Mouse (Mus musculus) bone marrow macrophage, adult 2 months (primary cell): ENCODE data around the gene Smim13. TPM values are rescaled to one million over a fixed set of nuclear protein-coding genes. Genes with fewer than 3 reads are reported as not detected.
"Not testable (repeated sequence)": the region's sequence is repeated elsewhere in the genome, so short reads cannot be mapped to it uniquely, and the experiment has no call there.

Experiments
- H3K27ac ChIP-seq: 2 replicates; pipeline ENCODE4 v1.5.1; 2012; ENCODE audit warnings: low read depth, low read length; ENCODE audit not compliant: insufficient read depth
- H3K4me1 ChIP-seq: 2 replicates; pipeline ENCODE4 v1.6.1; 2012; ENCODE audit warnings: low read length; ENCODE audit not compliant: control insufficient read depth, insufficient read depth
- H3K4me3 ChIP-seq: 2 replicates; pipeline ENCODE4 v1.5.1; 2012; ENCODE audit warnings: mild to moderate bottlenecking, low read length, moderate library complexity; ENCODE audit not compliant: insufficient read depth
- CTCF ChIP-seq: IDR thresholded peaks from 2 replicates; pipeline ENCODE4 v1.5.1; 2012; ENCODE audit warnings: low read depth, mild to moderate bottlenecking, low read length, moderate library complexity
- POLR2A ChIP-seq: IDR thresholded peaks from 2 replicates; pipeline ENCODE4 v1.6.1; 2012; ENCODE audit warnings: mild to moderate bottlenecking, low read depth, low read length, borderline replicate concordance
- polyA plus RNA-seq: library from polyadenylated mRNA; stranded (reverse); fragments of >200 nt; gene quantifications from 2 replicates; pipeline ENCODE4 v1.2.4, GENCODE M21; 2012; ENCODE audit not compliant: missing spikeins, insufficient read depth, insufficient read length

Smim13 gene
- polyA plus RNA-seq, 1 experiment: 24.1 TPM

DNA sequence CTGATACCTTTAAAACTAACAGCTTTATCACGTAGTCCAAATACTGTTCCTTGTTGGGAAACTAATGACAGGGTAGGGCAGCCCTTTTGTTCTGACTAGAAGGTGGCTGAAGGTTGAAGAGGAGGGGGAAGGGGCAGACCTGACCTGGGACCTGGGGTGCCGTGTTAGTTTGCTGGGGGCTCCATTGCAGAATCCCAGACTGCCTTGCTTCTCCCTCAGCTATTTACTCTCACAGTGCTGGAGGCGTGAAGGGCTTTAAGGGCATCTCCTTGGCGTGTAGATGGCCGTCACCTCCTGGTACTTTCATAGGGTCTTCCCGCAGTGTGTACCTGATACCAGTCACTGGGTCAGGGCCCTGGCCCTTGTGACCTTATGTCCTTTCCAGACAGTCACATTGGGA, 2.5 kb downstream of the Smim13 start:
- Histone ChIP-seq H3K4me3 (no peak overlapping the region), H3K4me1 (peaks cover 11% of the 10 kb centered on the region), H3K27ac (no peak overlapping the region)
- no peak for TF ChIP-seq CTCF

DNA sequence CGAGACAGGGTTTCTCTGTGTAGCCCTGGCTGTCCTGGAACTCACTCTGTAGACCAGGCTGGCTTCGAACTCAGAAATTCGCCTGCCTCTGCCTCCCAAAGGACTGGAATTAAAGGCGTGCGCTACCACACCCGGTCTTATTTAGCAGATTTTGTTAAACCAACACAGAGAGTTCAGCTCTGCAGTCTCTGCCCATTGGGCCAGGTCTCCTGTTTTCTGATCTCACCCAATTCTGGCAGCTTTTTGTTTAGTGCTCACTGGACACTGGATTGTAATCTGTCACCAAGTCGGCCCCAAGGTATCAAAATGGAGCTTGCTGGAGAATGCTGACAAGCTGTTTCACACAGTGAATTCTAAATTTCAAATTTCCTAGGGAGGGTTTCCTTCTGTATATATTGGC, 3.1 kb downstream of the Smim13 start:
- H3K27ac ChIP-seq: no peak overlapping the region
- H3K4me1 ChIP-seq: peaks cover 10% of the 10 kb centered on the region
- H3K4me3 ChIP-seq: no peak overlapping the region
- TF ChIP-seq CTCF (no peak), POLR2A (no peak)

DNA sequence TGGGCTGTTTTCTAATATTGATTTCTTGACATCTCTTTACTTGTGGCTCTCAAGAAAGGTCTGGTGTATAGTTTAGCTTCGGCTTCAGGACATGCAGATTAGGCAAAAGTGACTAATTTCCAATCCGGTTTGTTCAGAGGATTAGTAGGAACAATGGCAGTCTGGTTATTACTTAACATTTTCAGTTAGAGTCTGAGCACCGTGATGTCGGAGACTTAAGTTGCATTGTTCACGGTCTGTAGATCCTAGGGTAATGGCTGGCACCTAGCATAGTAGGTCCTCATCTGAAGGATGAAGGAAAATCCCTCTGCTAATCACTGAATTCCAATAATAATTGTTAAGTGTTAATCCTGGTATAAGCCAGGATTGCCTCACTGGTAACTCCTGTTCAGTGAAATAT, 6.5 kb downstream of the Smim13 start:
- TF ChIP-seq CTCF: no peak

DNA sequence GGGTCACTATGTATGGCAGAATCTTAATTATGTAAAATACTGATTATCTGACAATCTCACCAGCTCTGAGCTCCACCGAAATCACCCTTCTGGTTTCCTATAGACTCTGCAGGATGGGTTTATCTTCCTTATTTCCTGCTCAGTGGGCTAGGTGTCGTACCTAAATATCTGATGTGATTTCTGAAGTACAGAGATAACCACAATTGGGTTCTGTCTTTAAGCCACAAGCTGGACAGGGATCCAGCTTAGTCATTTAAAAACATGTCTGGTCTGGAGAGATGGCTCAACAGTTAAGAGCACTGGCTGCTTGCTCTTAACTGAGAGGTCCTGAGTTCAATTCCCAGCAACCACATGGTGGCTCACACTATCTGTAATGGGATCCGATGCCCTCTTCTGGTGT, 7.3 kb downstream of the Smim13 start:
- no peak for TF ChIP-seq CTCF
- TF ChIP-seq POLR2A: no peak
- H3K27ac ChIP-seq: no peak overlapping the region
- no peak overlapping the region for H3K4me3 ChIP-seq
- no peaks in the 10 kb centered on the region for H3K4me1 ChIP-seq

More for the DNA sequence above, 6.5 kb downstream of the Smim13 start:
- no peak overlapping the region for H3K27ac ChIP-seq
- no peaks in the 10 kb centered on the region for H3K4me1 ChIP-seq
- H3K4me3 ChIP-seq: no peak overlapping the region

DNA sequence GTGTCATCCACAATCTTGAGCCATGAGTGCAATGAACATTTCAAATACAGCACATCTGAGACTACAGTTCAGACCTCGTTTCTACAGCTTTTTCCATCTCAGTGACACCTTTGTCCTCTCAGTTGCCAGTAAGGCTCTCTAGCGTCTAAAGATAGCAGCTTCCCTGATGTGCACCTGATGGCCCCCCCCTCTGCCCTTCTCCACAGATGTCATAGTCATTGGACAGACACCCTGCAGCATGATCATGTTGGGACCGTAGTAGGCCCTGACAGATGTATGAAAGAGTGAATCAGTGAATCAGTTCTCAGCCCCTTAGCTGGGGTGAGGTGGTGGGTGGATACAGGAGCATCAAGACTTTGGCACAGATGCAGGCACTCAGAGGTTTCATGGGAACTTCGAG, 8.2 kb downstream of the Smim13 start:
- Histone ChIP-seq H3K27ac (no peak overlapping the region), H3K4me1 (peaks cover 4% of the 10 kb centered on the region; the same call in 1 of the 2 replicates), H3K4me3 (no peak overlapping the region)
- TF ChIP-seq CTCF (no peak), POLR2A (no peak)

DNA sequence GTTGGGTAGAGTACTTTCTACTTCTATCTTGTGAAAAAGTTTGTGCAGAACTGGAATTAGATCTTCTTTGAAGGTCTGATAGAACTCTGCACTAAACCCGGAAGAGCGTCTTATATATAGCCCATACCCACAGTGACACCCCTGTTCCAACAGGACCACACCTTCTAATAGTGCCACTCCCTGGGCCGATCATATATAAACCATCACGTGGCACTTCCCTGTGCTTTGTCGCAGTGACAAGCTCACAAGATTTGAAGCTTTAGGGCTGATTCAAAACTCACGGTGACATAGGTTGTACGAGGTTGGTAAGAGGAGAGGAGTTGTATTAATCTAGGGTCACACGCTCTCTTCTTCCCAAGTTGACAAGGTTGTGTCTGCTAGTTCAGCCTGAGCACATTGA, 12.0 kb downstream of the Smim13 start:
- H3K4me1 ChIP-seq: peaks cover 13% of the 10 kb centered on the region
- H3K4me3 ChIP-seq, H3K27ac ChIP-seq: not testable (repeated sequence)

DNA sequence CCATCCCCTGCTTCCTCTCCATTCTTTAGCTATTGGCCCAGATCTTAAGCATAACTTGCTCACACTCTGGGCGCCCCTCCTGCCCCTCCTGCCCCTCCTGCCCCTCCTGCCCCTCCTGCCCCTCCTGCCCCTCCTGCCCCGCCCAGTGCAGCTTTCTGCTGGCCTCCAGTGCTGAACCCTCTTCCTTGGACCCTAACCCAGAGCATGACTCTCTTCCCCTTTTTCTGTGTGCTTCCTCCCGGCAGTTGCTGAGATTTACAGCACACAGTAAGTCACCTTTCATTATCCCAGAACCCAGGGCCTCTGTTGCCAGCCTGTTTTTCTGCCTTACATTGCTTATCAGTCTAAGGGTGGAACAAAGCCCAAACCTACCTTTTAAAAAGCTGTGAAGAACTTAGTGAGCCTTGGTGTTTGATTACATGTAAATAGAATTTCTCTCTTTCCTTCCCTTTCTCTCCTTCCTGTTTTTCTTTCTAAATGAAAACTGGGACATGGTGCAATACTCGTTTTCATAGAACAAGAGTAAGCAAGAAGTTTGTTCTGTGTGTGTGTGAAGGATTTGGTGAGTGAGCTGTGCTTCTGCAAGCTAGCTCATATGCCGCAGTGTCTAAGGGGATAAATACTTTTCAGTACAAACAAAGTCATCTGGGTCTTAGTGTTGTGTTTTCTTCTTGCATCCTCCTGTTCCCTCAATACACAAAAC, 13.8 kb downstream of the Smim13 start:
- TF ChIP-seq POLR2A: no peak
- no peak for TF ChIP-seq CTCF
- Histone ChIP-seq H3K4me1 (peaks cover 16% of the 10 kb centered on the region), H3K27ac (peak overlapping the region; percentile 99), H3K4me3 (peak overlapping the region; percentile 42)

DNA sequence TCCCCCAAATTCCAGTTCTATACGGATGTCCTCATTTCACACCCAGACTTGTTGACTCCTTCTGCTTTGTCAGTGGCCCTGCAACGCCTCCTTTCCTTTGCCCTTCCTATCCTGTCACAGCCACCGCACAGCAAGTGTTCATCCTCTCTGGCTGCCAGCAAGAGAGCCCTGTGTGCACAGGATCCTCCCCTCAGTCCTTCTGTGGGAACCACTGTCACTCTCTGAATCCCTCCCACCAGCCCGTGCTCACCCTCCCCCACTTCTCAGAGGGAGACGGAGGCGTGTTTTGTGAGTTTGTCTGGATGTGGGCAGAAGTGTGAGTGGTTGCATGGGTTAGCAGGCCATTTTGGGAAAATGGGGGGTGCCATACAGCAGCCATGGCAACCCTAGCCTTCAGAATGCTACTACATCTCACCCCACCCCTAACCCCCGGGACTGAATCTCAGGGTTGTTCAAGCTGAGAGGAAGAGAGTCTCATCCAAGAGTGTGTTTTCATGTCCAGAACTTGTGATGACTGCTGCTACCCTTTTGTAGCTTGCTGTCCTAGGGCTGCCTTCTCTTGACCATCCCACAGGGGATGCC, 18.3 kb downstream of the Smim13 start:
- Histone ChIP-seq H3K4me1 (peaks cover 18% of the 10 kb centered on the region), H3K4me3 (no peak overlapping the region), H3K27ac (no peak overlapping the region)
- no peak for TF ChIP-seq CTCF
- TF ChIP-seq POLR2A: no peak

DNA sequence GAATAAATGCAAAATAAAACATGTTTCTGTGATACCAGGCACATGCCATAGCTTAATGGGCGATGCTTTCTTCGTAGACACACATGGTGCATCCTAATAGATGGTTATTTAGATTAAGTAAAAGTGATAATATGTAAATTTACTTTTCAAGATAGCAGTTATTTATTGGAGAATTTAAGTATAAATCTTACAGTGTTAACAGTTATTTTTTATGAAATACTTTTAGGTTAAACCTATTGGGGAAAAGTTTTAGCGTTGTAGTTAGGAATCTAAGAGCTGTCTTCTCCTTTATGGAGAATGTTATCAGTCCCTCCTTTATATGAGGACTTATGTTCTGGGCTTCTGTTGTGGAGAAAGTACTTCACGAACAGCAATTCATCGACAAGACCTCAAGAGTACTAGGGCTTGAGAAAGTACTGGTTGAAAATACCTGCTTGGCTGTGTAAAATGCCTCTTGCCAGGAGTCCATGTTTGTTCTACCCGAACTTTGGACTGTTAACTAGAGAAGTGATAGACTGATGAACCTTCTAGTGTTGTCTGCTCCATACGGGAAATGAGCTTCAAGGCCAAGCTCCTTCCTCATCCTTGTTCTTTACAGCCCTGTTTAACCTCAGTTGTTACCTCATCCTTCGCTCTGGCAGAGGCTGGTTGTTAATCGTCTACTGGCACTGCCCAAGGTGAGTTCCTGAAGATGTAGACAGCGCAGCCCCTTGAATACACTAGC, 24.4 kb downstream of the Smim13 start, which contains the start of gene Gm17364:
Gene Gm17364 (minus strand): TSS at position 51 of the 724 bp plus-strand sequence.
- Histone ChIP-seq H3K27ac (no peak within 1 kb of the TSS), H3K4me3 (no peak within 1 kb of the TSS), H3K4me1 (0 out of 2 replicates have a peak, but pooled peaks cover 2% of the 10 kb centered on the region)
- TF ChIP-seq POLR2A (no peak), CTCF (no peak)

DNA sequence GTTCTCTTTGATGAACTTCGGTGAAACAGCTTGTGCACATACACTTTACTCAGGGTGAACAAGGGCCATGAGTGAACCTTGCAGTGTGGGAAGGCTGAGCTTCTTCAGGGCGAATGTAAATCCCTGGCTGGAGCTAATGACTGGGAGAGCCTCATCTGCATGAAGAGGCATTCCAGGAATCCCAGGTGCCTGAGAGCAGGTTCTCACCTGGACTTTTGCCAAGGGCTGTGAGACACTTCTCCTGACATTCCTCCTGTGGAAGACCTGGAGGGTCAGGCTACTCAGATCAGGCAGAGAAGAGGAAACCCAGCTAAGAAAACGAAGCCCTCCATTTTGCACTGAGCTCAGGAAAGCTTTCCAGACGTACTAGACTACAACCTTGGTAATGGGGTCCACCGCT, 31.1 kb downstream of the Smim13 start:
- Histone ChIP-seq H3K27ac (no peak overlapping the region), H3K4me1 (no peaks in the 10 kb centered on the region), H3K4me3 (no peak overlapping the region)
- no peak for TF ChIP-seq CTCF
- TF ChIP-seq POLR2A: no peak

DNA sequence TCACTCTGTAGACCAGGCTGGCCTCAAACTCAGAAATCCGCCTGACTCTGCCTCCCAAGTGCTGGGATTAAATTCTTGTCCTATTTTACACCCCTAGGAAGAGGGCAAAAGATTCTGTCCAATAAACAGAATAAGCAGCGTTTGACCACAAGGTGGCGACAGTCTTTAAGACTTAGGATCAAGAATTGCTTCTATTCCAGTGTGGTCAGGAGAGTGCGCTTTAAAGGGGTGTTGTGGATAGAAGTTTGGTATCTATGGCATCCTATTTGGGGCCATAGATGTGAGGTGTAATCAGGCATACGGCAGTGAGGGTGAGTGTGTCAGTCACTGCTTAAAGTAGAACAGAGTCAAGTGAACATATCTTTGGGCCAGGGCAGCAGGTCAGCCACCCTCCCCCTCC, 33.6 kb downstream of the Smim13 start:
- TF ChIP-seq POLR2A: no peak
- TF ChIP-seq CTCF: no peak
- Histone ChIP-seq H3K27ac (no peak overlapping the region), H3K4me1 (no peaks in the 10 kb centered on the region), H3K4me3 (no peak overlapping the region)
